Mouse (Mus musculus): Measurements from ENCODE around the gene Hpn. TPM values are rescaled to one million over a fixed set of nuclear protein-coding genes. Genes with fewer than 3 reads are reported as not detected.

The Hpn gene
- polyA plus RNA-seq, 1 experiment from 2014 or later, result 17.4 TPM

DNA sequence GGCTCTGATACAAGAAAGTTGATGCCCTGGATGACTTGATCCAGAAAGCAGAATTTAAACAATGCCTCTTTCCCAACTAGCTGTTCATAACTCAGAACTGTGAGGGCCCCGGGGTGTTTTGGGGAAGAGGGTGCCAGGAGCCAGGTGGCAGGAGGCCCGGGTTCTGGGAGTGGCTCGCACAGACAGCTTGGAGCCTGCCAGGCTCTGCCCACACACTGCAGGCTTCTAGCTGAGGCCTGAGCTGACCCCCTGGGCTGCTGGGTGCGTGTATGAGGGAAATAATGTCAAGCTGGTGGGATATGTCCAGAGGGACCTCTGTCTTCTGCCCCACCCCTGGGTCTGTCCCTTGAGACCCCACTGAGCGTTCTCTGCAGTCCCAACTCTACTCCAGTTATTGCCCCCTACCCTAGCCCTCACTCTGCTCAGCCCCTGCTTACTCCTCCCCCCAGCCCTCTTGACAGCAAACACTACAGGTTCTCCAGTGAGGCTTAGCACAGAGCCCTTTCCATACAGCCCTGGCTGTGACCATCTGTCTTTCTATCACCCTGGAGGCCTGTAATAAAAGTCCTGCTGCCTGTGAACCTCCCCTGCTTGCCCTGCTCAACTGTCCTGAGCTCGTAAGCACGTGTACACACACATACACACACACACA, 40.9 kb downstream of the Hpn start:
- H3K4me1 ChIP-seq (replicated peaks; ENCODE audit: control insufficient read depth, insufficient read depth, low read length), result peaks cover 19% of the 10 kb centered on the region
- no peak overlapping the region for H3K4me3 ChIP-seq (ENCODE audit: low read length)
- 58% methylated on average over 7 of the region's 7 CpGs for WGBS
- no peak overlapping the region for H3K4me2 ChIP-seq (ENCODE audit: low read depth, low read length)
- H3K27ac ChIP-seq (ENCODE audit: low read length), result 0 out of 2 replicates have a peak overlapping the region, but pooled peaks have one; percentile 18
- no peaks in the 10 kb centered on the region for H3K9me3 ChIP-seq (ENCODE audit: control insufficient read depth, low read length)
- no peaks in the 10 kb centered on the region for H3K27me3 ChIP-seq (ENCODE audit: control insufficient read depth, insufficient read depth, low read depth, low read length)
- no peaks in the 10 kb centered on the region for H3K36me3 ChIP-seq (ENCODE audit: control insufficient read depth, insufficient read depth, low read length)
- ATAC-seq (ENCODE audit: low read depth), result peak; percentile 34; the same call in 1 of the 2 replicates
- no peak overlapping the region for H3K9ac ChIP-seq (ENCODE audit: low read length)

DNA sequence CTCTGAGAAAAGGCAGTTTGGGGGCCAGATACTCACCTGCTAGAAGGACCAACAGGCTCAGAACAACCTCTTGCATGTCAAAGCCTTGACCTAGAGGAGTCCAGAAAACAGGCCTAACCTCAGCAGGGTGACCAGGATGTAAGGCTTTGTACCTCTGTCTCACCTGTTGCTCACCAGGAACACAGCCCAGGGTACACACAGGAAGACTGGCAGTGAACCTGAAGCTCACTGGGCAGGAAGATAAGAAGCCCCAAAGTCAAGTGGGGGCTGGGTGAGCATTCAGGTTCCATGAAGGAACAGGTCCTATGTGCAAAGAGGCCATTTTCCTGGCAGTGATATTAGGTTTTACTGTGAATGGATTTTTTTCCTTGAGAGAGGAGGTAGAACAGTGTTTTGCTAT, 41.5 kb downstream of the Hpn start:
- Histone ChIP-seq H3K9ac (ENCODE audit: low read length) (no peak overlapping the region), H3K4me3 (ENCODE audit: low read length) (no peak overlapping the region), H3K4me2 (ENCODE audit: low read depth, low read length) (no peak overlapping the region), H3K36me3 (ENCODE audit: control insufficient read depth, insufficient read depth, low read length) (no peaks in the 10 kb centered on the region), H3K27ac (ENCODE audit: low read length) (no peak overlapping the region), H3K4me1 (replicated peaks; ENCODE audit: control insufficient read depth, insufficient read depth, low read length) (peaks cover 19% of the 10 kb centered on the region), H3K27me3 (ENCODE audit: control insufficient read depth, insufficient read depth, low read depth, low read length) (no peaks in the 10 kb centered on the region), H3K9me3 (ENCODE audit: control insufficient read depth, low read length) (no peaks in the 10 kb centered on the region)
- ATAC-seq (ENCODE audit: low read depth), result no peak

GRCm38 (mm10) chr7:31072326-31072725, 42.8 kb downstream of the Hpn start:
- WGBS, result 49% methylated on average over 9 of the region's 9 CpGs

DNA sequence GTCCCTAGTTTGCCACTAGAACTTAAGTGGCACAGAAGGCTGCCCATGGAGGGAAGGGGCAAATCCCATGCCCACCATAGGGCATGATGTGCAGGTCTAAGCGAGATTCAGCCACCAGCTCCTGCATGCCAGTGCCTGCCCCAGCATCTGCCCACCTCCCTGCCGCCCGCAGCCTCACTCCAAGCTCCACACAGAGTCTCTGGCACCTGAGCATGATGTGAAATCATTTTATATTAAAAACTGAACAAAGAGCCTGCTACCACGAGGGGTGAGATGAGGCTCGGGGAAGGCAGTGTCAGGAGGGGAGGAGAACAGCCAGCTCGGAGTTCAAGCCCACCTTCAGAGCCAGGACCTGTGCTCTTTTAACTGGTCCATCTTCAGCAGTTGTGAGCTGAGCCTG, 44.8 kb downstream of the Hpn start:
- Histone ChIP-seq H3K9ac (ENCODE audit: low read length) (no peak overlapping the region), H3K4me2 (ENCODE audit: low read depth, low read length) (no peak overlapping the region), H3K9me3 (ENCODE audit: control insufficient read depth, low read length) (no peaks in the 10 kb centered on the region), H3K4me3 (ENCODE audit: low read length) (no peak overlapping the region), H3K27me3 (ENCODE audit: control insufficient read depth, insufficient read depth, low read depth, low read length) (no peaks in the 10 kb centered on the region), H3K27ac (ENCODE audit: low read length) (no peak overlapping the region), H3K4me1 (replicated peaks; ENCODE audit: control insufficient read depth, insufficient read depth, low read length) (peaks cover 20% of the 10 kb centered on the region), H3K36me3 (ENCODE audit: control insufficient read depth, insufficient read depth, low read length) (no peaks in the 10 kb centered on the region)
- 82% methylated on average over 6 of the region's 6 CpGs for WGBS
- no peak for ATAC-seq (ENCODE audit: low read depth)

More at GRCm38 (mm10) chr7:31072326-31072725, 42.8 kb downstream of the Hpn start:
- Histone ChIP-seq H3K9me3 (ENCODE audit: control insufficient read depth, low read length) (no peaks in the 10 kb centered on the region), H3K4me3 (ENCODE audit: low read length) (no peak overlapping the region), H3K4me1 (replicated peaks; ENCODE audit: control insufficient read depth, insufficient read depth, low read length) (peaks cover 25% of the 10 kb centered on the region), H3K36me3 (ENCODE audit: control insufficient read depth, insufficient read depth, low read length) (no peaks in the 10 kb centered on the region), H3K9ac (ENCODE audit: low read length) (no peak overlapping the region), H3K27me3 (ENCODE audit: control insufficient read depth, insufficient read depth, low read depth, low read length) (no peaks in the 10 kb centered on the region), H3K4me2 (ENCODE audit: low read depth, low read length) (no peak overlapping the region), H3K27ac (ENCODE audit: low read length) (no peak overlapping the region)
- no peak for ATAC-seq (ENCODE audit: low read depth)

- Histone ChIP-seq H3K36me3 (ENCODE audit: control insufficient read depth, insufficient read depth, low read length) (no peaks in the 10 kb centered on the region), H3K4me2 (ENCODE audit: low read depth, low read length) (no peak overlapping the region), H3K9ac (ENCODE audit: low read length) (no peak overlapping the region), H3K27me3 (ENCODE audit: control insufficient read depth, insufficient read depth, low read depth, low read length) (no peaks in the 10 kb centered on the region), H3K4me1 (replicated peaks; ENCODE audit: control insufficient read depth, insufficient read depth, low read length) (peaks cover 17% of the 10 kb centered on the region), H3K9me3 (ENCODE audit: control insufficient read depth, low read length) (no peaks in the 10 kb centered on the region), H3K4me3 (ENCODE audit: low read length) (no peak overlapping the region), H3K27ac (ENCODE audit: low read length) (no peak overlapping the region)
- ATAC-seq (ENCODE audit: low read depth), result no peak
- 82% methylated on average over 14 of the region's 14 CpGs for WGBS
Observed at GRCm38 (mm10) chr7:31069491-31069890, 45.6 kb downstream of the Hpn start.

DNA sequence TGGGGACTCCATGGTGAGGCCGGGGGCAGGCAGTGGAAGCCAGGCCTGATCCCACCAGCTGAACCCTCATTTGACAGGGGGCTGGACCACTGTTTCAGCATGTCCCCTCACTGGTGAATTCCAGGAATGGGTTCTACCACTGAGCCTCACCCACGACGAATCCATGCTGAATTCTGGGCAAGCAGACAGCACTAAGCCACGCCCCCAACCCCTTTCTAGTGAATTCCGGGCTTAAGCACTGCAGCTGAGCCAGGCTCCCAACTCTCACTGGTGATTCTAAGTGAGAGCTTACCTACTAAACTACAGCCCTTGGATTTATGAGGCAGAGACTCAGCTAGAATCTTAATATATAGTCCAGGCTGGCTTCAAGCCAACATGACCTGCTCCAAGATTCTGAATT, 47.3 kb downstream of the Hpn start:
- no peak overlapping the region for H3K4me3 ChIP-seq (ENCODE audit: low read length)
- 30% methylated on average over 5 of the region's 5 CpGs for WGBS
- no peak overlapping the region for H3K4me2 ChIP-seq (ENCODE audit: low read depth, low read length)
- ATAC-seq (ENCODE audit: low read depth), result peak; percentile 58; the same call in 1 of the 2 replicates
- H3K4me1 ChIP-seq (replicated peaks; ENCODE audit: control insufficient read depth, insufficient read depth, low read length), result peaks cover 14% of the 10 kb centered on the region
- no peaks in the 10 kb centered on the region for H3K36me3 ChIP-seq (ENCODE audit: control insufficient read depth, insufficient read depth, low read length)
- H3K9ac ChIP-seq (ENCODE audit: low read length), result no peak overlapping the region; the same call in 1 of the 2 replicates
- H3K9me3 ChIP-seq (ENCODE audit: control insufficient read depth, low read length), result no peaks in the 10 kb centered on the region
- no peaks in the 10 kb centered on the region for H3K27me3 ChIP-seq (ENCODE audit: control insufficient read depth, insufficient read depth, low read depth, low read length)
- no peak overlapping the region for H3K27ac ChIP-seq (ENCODE audit: low read length)

GRCm38 (mm10) chr7:31063074-31063560, 52.0 kb downstream of the Hpn start:
- Histone ChIP-seq H3K4me3 (ENCODE audit: low read length) (no peak overlapping the region), H3K4me1 (replicated peaks; ENCODE audit: control insufficient read depth, insufficient read depth, low read length) (peaks cover 12% of the 10 kb centered on the region)
- 83% methylated on average over 12 of the region's 12 CpGs for WGBS

DNA sequence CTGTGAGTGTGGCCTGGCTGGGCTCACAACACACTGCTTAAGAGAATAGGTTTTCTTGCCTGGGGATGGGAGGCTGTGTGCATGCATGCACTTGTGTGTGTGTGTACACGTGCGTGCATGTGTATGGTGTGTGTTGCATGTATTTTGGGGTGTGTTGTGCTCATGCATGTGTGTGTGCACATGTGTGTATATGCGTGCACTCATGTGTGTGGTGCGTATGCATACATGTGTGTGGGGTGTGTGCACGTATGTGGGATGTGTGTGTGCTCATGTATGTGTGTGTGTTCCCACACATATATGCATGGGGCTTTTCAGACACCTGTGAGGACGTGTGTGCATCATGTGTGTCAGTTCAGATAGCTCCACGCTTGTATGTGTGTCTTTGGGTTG, 54.5 kb downstream of the Hpn start:
- no peaks in the 10 kb centered on the region for H3K9me3 ChIP-seq (ENCODE audit: control insufficient read depth, low read length)
- H3K4me1 ChIP-seq (replicated peaks; ENCODE audit: control insufficient read depth, insufficient read depth, low read length), result peaks cover 8% of the 10 kb centered on the region
- no peaks in the 10 kb centered on the region for H3K27me3 ChIP-seq (ENCODE audit: control insufficient read depth, insufficient read depth, low read depth, low read length)
- H3K27ac ChIP-seq (ENCODE audit: low read length), result no peak overlapping the region
- H3K36me3 ChIP-seq (ENCODE audit: control insufficient read depth, insufficient read depth, low read length), result no peaks in the 10 kb centered on the region
- H3K4me3 ChIP-seq (ENCODE audit: low read length), result no peak overlapping the region
- no peak overlapping the region for H3K4me2 ChIP-seq (ENCODE audit: low read depth, low read length)
- no peak overlapping the region for H3K9ac ChIP-seq (ENCODE audit: low read length)
- WGBS, result 84% methylated on average over 7 of the region's 7 CpGs
- ATAC-seq (ENCODE audit: low read depth), result no peak

More at GRCm38 (mm10) chr7:31063074-31063560, 52.0 kb downstream of the Hpn start:
- H3K9ac ChIP-seq (ENCODE audit: low read length), result no peak overlapping the region
- no peak for ATAC-seq (ENCODE audit: low read depth)
- H3K27me3 ChIP-seq (ENCODE audit: control insufficient read depth, insufficient read depth, low read depth, low read length), result no peaks in the 10 kb centered on the region
- no peak overlapping the region for H3K27ac ChIP-seq (ENCODE audit: low read length)
- no peak overlapping the region for H3K4me2 ChIP-seq (ENCODE audit: low read depth, low read length)
- H3K9me3 ChIP-seq (ENCODE audit: control insufficient read depth, low read length), result no peaks in the 10 kb centered on the region
- no peaks in the 10 kb centered on the region for H3K36me3 ChIP-seq (ENCODE audit: control insufficient read depth, insufficient read depth, low read length)

- WGBS, result 66% methylated on average over 11 of the region's 11 CpGs
- Histone ChIP-seq H3K9me3 (ENCODE audit: control insufficient read depth, low read length) (no peaks in the 10 kb centered on the region), H3K4me1 (replicated peaks; ENCODE audit: control insufficient read depth, insufficient read depth, low read length) (peaks cover 11% of the 10 kb centered on the region), H3K27ac (ENCODE audit: low read length) (no peak overlapping the region), H3K27me3 (ENCODE audit: control insufficient read depth, insufficient read depth, low read depth, low read length) (no peaks in the 10 kb centered on the region), H3K4me2 (ENCODE audit: low read depth, low read length) (no peak overlapping the region), H3K9ac (ENCODE audit: low read length) (no peak overlapping the region), H3K4me3 (ENCODE audit: low read length) (no peak overlapping the region), H3K36me3 (ENCODE audit: control insufficient read depth, insufficient read depth, low read length) (no peaks in the 10 kb centered on the region)
- no peak for ATAC-seq (ENCODE audit: low read depth)
Observed at GRCm38 (mm10) chr7:31059919-31060620, 55.0 kb downstream of the Hpn start.
